Mouse (Mus musculus): ENCODE data around the gene Kiss1r. TPM values are rescaled to one million over a fixed set of nuclear protein-coding genes. Genes with fewer than 3 reads are reported as not detected.
"Not testable (repeated sequence)": the region's sequence is repeated elsewhere in the genome, so short reads cannot be mapped to it uniquely, and the experiment has no call there.

The Kiss1r gene
- under 1 TPM; 0.21 TPM for total RNA-seq (2021)
- long read RNA-seq, experiment 1: 0 reads
- long read RNA-seq, experiment 2: 0 reads

DNA sequence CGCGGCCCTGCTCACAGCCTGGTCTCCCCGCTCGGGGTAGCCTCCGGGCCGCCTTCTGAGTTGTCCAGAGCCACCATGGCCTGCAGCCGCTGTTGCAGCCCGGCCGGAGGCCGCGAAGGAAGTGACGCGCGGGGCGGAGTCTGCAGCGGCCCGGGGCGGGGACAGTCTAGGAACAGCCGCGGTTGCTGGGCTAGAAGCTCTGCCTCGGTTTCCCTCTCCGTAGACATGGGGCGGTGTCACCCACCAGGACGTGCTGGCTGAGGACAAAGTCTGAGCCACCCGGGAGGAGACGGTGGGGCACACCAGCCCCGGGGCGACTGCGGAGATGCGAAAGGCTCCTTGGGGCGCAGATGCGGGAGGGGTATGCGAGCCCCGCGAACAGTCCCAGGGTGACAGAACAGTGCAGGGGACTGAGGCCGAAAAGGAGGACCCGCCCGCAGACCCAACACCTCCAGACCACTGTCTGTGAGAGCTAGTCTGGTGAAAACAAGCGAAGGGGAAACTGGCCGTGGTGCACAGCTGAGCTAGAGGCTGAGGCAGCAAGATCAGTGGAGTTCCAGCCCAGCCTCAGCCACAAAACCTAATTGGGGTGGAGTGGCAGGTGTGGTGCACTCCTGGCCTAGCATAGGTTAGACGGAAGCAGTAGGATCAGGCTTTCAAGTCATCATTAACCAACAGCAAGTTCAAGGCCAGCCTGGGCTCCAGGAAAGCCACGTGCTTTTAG is at the start of gene Kiss1r:
Kiss1r (plus strand) TSS at position 164 of the 724 bp plus-strand sequence.
- DNase-seq (ENCODE audit: low spot score): peak; percentile 85

DNA sequence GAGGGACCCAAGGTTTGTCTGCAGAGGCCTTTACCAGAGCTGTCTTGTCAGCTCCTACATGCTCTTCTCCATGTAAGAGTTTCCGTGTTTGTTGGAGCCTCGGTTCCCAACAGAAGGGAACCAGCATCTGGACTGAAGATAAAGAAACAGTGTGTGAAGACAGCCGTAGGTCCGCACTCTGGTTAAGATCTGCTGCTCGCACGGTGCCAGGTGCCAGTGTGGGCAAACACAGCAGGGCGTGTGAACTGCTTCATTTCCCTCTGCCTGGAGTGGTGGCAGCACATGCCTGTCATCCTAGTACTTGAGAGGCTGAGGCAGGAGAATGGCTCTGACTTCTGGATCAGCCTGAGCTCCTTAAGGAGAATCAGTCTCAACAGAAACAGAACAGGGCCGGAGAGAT is 44.9 kb upstream of the Kiss1r start:
- no peak for DNase-seq (ENCODE audit: low spot score)

- DNase-seq (ENCODE audit: low spot score): no peak
These were observed 43.9 kb upstream of the Kiss1r start for GRCm38 (mm10) chr10:79872862-79873261.

- DNase-seq (ENCODE audit: low spot score): no peak
These were observed 43.5 kb upstream of the Kiss1r start for GRCm38 (mm10) chr10:79873313-79873712.

DNA sequence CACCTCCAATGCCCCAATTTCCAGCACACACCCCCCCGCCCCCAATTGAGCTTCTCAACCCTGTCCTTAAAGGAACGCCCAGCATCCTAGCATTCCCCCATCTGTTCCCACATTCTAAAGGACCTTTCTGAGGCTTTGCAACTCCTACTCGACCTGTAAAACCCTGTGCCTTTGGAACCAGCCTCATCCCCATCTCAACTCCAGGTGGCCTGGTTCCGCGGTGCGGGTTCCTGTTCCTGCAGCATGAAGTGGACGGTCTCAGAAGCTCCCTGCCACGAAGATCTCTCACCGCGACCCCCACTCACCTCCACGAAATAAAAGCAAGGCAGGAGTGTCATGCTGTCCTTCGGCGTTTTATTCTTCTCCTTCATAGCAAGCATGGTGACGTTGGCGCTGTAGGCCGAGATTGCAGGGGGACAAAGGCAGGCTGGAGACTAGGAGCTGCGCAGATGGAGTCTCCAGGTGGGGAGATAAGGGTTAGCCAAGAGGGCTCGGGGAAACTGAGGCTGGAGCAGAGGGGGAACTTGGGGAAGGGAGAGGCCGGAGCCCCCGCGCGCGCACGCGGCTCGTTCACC is 43.0 kb upstream of the Kiss1r start:
- DNase-seq (ENCODE audit: low spot score): no peak

DNA sequence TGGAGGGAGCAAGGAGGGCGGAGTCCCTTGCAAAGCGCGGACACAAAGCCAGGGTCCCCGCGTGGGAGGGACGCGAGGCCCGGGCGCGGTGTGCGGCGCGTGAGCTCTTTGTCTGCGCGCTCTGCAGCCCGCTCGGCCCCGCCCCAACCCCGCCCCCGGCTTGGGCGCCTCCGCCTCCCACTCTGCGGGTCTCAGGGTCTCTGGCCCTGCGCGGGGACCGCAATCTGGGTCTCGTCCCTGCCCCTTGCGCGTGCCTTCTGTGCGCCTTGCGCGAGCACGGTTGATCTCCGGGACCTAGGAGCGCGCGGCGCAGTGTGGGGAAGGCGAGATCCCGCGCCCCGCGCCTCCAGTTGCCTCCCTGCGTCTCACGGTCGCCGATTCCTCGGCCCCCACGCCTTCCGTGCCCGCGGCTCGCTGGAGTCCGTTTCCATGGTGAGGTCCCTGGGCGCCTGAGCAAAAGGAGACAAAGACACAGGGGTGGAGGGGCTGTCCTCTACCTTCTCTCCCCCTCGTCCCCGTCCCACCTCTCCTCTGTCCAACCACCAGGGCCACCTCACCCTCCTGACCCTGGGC is 42.4 kb upstream of the Kiss1r start, which contains the start of the genes Prtn3 and Plppr3:
Prtn3 (plus strand) TSS at position 187 of the 573 bp plus-strand sequence.
Plppr3 (minus strand) TSS at position 345 of the 573 bp plus-strand sequence.
- no peak for DNase-seq (ENCODE audit: low spot score)

DNA sequence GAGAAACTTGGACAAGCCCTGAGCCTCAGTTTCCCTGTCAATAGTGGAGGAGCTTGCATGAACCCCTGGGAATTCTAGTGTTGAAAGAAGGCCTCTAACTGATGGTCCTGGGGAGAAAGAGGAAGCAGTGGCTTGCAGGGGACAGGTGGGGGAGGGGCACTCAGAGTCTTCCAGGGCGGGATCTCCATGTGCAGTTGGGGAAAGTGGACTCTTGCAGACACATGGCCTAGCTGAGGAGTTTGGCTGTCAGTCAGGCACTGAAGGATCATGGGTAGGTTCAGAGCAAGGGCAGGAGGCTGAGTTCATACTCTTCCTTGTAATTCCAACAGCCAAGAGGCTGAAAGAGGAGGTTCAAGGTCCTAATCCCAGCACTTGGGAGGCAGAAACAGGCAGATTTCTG is 39.6 kb upstream of the Kiss1r start:
- no peak for DNase-seq (ENCODE audit: low spot score)

GRCm38 (mm10) chr10:79877757-79878156 is 39.0 kb upstream of the Kiss1r start:
- peak; percentile 66 for DNase-seq (ENCODE audit: low spot score)

- DNase-seq (ENCODE audit: low spot score): no peak
These were observed 37.2 kb upstream of the Kiss1r start for GRCm38 (mm10) chr10:79879527-79879926.

DNA sequence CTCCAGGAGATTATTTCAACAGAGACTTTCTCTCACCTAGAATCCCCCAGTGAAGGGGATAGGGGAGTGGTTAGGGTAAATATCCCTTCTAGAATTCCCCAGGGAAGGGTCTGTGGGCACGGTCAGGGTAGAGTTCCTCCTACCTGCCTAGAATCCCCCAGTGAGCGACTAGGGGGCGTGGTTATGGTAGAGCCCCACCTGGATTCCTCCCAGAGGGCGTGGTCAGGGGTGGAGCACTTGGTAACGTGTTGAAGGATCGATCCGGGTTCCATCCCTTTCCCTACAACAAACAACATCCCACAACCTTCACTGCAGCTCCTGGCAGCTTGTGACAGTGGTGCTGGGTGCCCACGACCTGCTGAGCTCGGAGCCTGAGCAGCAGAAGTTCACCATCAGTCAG is 36.0 kb upstream of the Kiss1r start:
- no peak for DNase-seq (ENCODE audit: low spot score)

DNA sequence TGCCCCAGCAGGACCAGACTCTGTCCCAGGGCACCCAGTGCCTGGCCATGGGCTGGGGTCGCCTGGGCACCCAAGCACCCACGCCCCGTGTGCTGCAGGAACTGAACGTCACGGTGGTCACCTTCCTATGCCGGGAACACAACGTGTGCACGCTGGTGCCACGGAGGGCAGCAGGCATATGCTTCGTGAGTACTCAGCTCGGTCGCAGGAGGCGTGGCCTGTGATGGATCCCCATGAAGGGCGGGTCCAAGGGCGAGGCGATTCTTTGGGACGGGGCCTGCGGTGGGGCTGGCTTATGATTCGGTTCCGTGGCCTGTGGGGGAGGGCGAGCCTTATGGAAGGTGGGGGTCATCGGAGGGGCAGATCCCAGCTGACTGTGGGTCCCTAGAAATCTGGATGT is 34.8 kb upstream of the Kiss1r start:
- no peak for DNase-seq (ENCODE audit: low spot score)

GRCm38 (mm10) chr10:79883297-79884084 is 33.3 kb upstream of the Kiss1r start:
- peak; percentile 85 for DNase-seq (ENCODE audit: low spot score)

DNA sequence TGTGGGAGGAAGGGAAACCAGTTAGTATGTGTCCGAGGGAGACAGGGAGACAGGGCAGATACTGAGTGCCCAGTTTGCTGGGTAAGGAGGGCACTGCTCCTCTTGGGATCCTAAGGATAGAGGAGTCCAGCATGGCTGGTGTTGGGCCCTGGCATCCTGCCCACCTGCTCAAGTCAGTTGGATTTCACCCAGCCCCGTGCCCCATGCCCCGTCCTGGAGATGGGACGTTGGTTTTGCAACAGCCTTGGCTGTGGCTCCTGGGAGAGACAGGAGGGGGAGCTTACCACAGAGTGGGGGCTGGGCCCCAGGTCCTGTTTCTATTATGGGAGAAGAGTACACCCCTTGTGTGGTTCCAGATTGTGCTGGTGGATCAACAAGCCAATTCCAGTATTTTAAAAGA is 32.3 kb upstream of the Kiss1r start:
- DNase-seq (ENCODE audit: low spot score): peak; percentile 67

GRCm38 (mm10) chr10:79884938-79885337 is 31.8 kb upstream of the Kiss1r start:
- DNase-seq (ENCODE audit: low spot score): not testable (repeated sequence)

GRCm38 (mm10) chr10:79886054-79886453 is 30.7 kb upstream of the Kiss1r start, which contains the start of gene Elane:
Gene Elane (plus strand): TSS chr10:79886247.
- no peak for DNase-seq (ENCODE audit: low spot score)

DNA sequence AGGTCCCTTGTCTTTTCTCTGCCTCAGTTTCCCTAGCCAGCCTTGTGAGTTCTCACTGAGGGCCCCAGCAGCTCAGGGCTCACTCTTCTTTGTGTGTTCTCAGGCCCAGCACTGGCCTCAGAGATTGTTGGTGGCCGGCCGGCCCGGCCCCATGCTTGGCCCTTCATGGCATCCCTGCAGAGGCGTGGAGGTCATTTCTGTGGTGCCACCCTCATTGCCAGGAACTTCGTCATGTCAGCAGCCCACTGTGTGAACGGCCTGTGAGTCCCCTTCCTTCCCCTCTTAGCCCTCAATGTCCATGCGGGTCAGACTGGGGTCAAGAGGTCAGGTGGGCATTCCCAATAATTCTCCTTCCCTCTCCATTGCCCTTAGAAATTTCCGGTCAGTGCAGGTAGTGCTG is 30.2 kb upstream of the Kiss1r start:
- no peak for DNase-seq (ENCODE audit: low spot score)

DNA sequence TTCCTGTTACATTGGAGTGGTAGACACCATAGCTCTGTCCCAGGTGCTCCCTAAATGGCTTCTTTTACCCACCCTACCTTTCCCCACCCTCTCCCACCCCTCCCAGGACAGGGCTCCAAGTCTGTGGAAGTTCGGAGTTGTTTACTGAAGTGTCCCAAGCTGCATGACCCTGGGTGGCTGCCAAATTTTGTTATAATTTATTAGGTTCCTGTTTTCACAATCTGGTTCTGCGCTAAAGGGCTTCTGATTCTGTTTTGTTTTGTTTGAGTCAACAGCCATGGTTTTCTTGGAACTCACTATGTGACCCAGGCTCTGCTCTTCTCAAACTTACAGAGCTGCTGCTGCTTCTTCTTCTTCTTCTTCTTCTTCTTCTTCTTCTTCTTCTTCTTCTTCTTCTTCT is 27.4 kb upstream of the Kiss1r start:
- DNase-seq (ENCODE audit: low spot score): no peak

GRCm38 (mm10) chr10:79890670-79891069 is 26.1 kb upstream of the Kiss1r start, which contains the start of gene Cfd:
Gene Cfd (plus strand): TSS chr10:79890853.
- DNase-seq (ENCODE audit: low spot score): no peak

DNA sequence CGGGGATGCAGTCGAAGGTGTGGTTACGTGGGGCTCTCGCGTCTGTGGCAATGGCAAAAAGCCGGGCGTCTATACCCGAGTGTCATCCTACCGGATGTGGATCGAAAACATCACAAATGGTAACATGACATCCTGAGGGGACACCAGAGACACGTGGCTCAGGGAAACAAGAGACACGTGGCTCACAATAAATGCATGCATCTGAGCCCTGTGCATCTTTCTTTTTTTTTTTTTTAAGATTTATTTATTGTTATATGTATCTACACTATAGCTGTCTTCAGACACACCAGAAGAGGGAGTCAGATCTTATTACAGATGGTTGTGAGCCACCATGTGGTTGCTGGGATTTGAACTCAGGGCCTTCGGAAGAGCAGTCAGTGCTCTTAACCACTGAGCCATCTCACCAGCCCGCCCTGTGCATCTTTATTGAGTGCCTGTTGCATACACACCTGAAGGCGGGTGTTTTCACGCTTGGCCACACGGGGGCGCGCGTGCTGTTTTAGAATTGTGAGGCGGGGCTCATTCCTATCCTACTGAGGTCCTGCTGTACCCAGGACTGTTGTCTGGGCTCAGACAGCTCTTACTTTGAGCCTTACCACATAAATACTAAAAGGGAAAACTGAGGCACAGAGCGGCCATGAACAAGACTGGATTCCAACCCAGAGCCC is 24.2 kb upstream of the Kiss1r start:
- peak; percentile 74 for DNase-seq (ENCODE audit: low spot score)

GRCm38 (mm10) chr10:79896306-79896705 is 20.5 kb upstream of the Kiss1r start:
- DNase-seq (ENCODE audit: low spot score): no peak

DNA sequence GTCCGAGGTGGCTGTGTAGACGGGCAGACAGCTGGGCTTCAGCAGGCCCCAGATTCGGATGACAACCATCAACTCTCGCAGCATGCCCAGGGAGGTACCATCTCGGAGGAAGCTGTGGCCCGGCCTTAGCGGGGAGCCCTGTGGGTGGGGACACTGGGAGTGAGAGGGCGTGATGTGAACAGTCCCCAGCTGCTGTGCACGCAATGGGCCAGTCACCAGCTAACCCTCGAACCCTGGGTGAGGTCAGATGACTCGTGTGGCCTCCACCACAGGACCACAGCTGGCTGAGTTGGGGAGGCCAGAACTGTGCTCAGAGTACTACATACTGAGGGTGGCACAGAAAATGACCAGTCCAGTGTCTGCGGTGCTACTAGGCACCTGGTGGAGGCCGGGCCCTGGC is 20.0 kb upstream of the Kiss1r start:
- no peak for DNase-seq (ENCODE audit: low spot score)

Data from gastrocnemius, adult 18-20 months (tissue).